Mouse (Mus musculus): ENCODE data around the gene Hspa5.
A peak's percentile ranks its signal among the peaks of the same experiment; 100 is the strongest.
"Not testable (repeated sequence)": the region's sequence is repeated elsewhere in the genome, so short reads cannot be mapped to it uniquely, and the experiment has no call there.

The Hspa5 gene

GRCm38 (mm10) chr2:34771368-34772226 lies at the start of gene Hspa5:
Gene Hspa5, plus strand, starts transcription at chr2:34771970.
- peak; percentile 100 for DNase-seq (ENCODE audit: low read depth, low spot score)

GRCm38 (mm10) chr2:34725269-34725668 lies 46.5 kb upstream of the Hspa5 start:
- DNase-seq (ENCODE audit: low read depth, low spot score), result no peak

DNA sequence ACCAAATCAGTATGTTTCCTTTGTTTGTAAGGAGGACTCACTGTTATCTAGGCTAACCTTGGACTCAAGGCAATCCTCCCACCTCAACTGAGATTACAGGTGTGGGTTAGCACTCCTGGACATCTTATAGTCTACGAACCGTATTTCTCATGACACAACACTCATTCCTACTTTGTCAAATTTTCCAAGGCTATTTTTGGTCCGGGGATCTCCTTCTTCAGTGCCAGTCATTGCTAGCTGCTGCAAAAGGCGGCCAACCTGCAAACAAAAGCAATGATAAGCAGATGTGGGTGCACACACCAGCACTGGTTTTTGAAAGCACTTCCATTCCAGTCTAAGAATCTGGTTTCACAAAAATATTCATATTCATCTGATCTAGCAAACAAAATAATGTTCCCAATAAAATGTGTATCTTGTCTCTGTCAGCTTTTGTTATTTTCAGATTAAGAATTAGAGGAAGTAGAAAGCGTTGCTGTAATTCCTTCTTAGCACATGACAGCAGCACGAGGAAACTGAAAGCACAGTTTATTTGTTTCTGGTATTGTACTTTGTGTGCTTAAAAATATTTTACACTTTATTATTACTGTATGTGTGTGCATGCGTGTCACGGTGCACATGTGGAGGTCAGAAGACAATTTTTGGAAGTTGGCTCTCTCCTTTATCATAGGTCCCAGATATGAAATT lies 44.6 kb upstream of the Hspa5 start:
- DNase-seq (ENCODE audit: low read depth, low spot score), result no peak

DNA sequence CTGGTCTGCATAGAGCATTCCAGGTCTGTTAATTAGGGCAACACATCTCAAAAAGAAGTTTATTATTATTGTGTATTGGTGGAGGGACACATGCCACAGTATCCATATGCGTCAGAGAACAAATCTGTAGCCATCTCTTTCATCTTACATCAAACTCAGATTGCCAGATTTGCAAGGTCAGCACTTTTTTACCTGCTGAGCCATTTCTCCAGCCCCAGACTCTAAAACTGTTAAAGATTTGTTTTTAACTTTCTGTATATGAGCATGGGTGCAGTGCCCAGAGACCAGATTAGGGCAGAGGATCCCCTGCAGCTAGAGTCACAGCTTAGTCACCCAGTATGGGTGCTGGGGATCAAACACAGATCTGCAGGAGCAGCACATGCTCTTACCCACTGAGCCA lies 35.1 kb upstream of the Hspa5 start:
- DNase-seq (ENCODE audit: low read depth, low spot score), result no peak

DNA sequence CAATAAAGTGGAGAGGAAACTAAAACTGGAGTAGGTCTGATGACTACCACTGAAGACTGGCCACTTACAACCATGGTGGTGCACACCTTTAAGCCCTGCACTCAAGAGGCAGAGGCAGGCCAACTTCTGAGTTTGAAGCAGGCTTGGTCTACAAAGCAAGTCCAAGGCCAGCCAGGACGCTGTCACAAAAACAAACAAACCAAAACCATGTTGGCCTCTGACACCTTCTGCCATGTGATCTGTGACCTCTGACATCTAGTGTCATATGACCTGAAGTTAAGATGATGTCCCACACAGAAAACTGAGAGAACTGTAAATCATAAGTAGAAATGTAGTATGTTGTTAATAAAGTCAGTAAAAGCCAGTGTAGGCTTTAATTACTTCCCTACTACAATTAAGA lies 33.9 kb upstream of the Hspa5 start:
- no peak for DNase-seq (ENCODE audit: low read depth, low spot score)

DNA sequence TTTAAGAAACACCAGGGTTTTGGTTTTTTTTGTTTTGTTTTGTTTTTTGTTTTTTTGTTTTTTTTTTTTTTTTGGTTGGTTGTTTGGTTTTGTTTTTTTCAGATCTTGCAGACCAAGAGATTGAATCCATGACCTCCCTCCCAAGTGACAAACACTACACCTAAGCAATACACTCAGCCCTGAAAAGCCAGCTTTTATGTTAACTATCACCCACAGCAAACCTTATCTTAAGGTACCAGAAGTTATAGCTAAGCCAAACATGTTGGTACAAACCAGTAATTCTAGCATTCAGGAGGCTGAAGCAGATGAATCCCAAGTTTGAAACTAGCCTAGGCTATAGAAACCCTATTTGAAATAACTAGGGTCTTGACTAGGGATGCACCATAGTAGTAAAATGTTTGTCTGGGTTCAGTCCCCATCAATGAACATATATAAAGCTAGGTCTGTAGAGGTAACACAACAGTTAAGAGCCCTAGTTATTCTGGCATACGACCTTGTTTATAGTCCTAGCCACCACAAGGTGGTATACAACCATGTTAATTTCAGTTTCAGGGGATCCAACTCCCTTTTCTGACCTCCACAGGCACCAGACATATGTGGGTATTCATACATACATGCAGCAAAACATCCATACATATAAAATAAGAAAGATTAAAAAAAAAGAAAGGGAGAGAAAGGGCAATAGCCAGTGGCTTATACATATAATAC lies 31.9 kb upstream of the Hspa5 start:
- no peak for DNase-seq (ENCODE audit: low read depth, low spot score)

DNA sequence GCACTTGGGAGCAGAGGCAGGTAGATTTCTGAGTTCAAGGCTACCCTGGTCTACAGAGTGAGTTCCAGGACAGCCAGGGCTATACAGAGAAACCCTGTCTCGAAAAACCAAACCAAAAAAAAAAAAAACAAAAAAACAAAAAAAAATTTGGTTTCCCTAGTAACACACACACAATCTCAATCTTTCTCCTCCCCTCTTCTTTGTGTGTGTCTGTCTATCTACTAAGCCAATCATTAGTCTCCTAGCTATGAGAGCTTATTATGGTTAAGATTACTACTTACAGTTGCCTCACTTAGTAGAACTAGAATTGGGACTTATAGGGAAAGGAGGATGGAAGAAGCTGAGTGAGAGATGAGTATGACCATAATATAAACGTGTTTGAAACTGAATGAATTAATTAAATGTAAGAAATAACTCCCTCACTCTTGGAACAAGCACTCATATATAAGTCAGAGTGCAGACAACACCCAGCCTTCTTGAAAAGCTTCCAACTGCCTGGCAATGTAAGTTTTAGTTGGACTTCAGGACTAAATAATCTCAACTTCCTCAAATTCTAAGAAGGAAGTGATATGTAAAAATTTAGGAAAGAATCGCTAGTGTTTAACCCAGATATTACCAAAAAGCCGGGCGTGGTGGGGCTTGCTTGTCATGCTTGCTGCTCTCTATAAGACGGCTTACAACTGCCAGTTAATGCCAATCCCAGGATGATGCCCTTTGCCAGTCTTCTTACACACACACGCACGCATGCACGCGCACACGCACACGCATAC lies 30.2 kb upstream of the Hspa5 start:
- no peak for DNase-seq (ENCODE audit: low read depth, low spot score)

DNA sequence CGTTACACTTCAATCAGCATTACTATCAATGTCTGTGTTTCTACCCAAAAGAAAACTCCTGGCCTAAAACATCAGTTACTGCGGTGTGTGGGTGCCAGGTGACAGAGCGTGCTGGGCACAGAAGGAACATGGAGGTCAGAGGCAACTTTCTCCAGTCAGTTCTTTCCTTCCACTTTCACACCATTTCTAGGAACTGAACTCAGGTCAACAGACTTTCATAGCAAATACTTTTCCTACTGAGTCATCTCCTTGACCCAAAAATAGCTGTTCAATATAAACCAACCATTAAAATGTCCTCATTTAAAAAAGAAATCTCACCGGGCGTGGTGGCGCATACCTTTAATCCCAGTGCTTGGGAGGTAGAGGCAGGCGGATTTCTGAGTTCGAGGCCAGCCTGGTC lies 29.1 kb upstream of the Hspa5 start:
- DNase-seq (ENCODE audit: low read depth, low spot score), result no peak

DNA sequence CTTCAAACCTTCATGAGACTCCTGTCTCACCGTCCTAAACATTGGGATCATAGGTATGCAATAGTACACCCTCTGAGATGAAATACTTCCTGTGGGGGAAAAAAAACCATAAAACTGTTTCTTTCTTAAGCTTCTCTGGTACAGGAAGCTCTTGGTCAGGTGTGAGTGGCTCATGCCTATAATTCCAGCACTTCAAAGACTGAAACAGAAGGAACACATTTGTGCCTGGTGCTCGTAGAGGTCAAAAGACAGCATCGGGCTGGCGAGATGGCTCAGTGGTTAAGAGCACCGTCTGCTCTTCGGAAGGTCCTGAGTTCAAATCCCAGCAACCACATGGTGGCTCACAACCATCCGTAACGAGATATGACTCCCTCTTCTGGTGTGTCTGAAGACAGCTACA lies 27.3 kb upstream of the Hspa5 start:
- no peak for DNase-seq (ENCODE audit: low read depth, low spot score)

GRCm38 (mm10) chr2:34745673-34746072 lies 26.1 kb upstream of the Hspa5 start:
- DNase-seq (ENCODE audit: low read depth, low spot score), result no peak

DNA sequence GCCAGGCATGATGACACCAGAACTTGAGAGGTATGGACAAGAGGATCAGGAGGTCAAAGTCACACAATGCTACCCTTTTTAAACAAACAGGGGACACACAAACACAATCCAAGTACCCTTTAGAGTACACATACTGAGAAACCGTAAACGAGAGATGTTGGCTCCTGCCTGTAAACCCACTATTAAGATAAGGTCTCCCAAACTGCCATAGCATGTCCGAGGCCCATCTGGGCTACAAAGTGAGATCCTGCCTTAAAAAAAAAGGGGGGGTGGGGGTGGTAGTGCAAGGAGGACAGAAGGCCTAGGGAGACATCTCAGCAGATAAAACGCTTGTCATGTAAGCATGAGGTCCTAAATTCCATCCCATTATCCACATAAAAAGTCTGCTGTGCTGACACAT lies 23.3 kb upstream of the Hspa5 start:
- DNase-seq (ENCODE audit: low read depth, low spot score), result no peak

DNA sequence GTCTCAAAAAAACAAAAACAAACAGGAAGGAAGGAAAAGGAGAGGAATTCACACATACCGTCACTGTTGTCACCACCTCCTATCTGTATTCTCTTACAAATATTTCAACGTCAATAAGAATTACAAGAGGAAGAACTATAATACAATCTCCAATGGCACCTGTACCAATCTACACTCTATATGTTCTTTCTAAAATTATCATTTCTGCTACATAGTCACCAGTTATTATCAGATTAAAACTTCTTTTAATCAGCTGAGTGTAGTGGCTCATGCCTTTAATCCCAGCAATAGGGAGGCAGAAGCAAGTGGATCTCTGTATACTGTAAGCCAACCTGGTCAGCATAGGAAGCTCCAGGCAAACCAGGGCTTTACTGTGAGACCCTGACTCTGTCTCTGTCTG lies 21.5 kb upstream of the Hspa5 start:
- no peak for DNase-seq (ENCODE audit: low read depth, low spot score)

DNA sequence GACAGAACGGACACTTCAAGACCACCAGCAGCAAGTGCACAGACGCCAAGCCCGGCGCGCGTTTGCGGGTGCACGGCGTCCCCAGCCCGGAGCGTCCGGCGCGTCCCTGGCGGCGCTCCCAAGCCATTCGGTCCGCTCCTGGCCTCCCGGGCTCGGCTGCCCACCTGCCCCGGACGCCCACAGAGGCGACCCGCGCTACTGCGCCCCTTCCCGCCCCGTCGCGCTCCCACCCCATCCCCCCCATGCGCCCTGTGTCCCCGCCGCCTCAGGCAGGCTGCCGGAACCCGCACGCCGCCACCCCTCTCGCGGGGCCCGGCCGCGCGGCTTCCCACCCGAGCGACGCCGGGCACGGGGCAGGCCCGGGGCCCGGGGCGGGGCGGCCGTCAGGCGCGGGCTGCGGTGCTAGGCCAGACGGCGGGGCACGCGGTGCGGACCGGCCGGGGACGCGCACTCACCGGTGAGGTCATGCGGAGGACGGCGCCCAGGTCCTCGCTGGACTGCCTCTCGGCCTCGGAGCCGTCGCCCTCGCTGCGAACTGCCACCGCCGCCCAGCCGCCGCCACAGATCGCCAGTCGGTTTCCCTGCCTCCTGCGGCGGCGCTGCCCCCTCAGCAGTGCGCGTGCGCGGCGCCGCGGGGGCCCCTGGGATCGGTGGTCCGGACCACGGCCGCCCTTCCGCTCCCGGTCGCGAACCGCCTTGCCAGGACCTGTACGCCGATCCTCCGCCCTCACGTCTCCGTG lies 17.8 kb upstream of the Hspa5 start:
- DNase-seq (ENCODE audit: low read depth, low spot score), result peak; percentile 88

DNA sequence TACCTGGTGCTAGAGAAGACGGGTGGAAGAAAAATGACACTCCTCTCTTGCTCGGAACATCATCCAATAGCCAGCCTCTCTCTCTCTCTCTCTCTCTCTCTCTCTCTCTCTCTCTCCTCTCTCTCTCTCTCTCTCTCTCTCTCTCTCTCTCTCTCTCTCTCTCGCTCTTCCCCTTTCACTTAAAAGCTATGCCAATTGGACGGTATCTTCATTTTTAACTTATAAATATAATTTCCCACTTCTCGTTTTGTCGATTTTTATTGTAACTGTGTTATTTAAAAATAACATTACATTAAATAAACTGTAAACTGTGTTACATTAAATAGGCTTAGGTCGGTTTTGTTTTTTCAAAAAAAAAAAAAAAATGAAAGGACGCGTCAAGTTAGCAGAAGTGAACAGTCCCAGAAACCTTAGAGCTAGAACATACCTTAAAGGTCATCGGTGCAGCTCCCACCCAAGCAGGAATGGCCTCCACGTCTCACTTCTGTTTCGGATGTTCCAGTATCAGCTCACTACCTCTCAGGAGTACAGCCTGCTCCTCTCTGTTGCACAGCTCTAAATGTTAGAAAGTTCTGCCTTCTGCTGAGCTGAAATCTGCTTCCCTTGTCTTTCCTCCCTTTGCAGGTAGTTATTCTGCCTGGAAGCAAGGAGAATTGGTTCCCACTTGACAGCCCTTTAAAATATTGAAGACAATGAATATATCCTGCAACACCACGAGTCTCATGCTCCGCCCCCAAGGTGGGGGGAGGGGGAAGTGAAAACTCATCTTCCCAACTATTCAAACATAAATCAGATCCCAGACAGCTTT lies 17.0 kb upstream of the Hspa5 start, which contains the start of gene Gapvd1:
Gene Gapvd1, minus strand, starts transcription at position 682 of the 808 bp plus-strand sequence.
- peak; percentile 57 for DNase-seq (ENCODE audit: low read depth, low spot score)

DNA sequence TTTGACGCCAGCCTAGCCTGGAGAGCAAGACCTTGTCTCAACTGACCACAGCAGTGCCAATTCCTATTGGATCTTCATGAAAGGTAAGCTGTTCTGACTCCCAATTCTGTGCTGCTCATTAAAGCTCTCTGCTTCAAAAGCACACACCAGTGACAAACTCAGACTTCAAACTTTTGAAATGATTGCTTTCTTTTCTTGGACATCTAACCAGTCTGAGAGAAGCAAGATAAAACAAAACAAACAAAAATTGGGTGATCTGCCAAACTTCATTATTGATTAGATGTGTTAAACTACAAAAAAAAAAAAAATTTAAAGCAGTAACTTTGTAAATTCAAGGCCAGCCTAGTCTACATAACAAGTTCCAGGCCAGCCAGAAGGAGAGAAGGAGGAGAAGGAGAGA lies 14.4 kb upstream of the Hspa5 start:
- DNase-seq (ENCODE audit: low read depth, low spot score), result no peak

- DNase-seq (ENCODE audit: low read depth, low spot score), result not testable (repeated sequence)
These were observed 10.5 kb upstream of the Hspa5 start for GRCm38 (mm10) chr2:34761272-34761671.

DNA sequence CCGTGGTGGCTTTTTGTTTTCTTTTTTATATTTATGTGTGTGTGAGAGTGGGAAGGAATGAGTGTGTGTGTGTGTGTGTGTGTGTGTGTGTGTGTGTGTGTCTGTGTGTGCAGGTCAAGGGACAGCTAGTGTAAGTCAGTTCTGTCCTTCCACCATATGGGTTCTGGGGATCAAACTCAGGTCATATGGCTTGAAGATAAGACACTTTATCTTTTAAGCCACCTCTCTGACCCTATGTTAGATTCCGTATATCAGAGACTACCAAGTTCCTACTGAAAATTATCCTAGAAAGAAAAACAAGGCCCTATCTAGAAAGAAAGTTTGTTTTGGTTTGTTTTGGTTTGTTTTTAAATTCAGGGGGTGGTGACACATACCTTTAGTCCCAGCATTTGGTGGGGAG lies 9.6 kb upstream of the Hspa5 start:
- no peak for DNase-seq (ENCODE audit: low read depth, low spot score)

DNA sequence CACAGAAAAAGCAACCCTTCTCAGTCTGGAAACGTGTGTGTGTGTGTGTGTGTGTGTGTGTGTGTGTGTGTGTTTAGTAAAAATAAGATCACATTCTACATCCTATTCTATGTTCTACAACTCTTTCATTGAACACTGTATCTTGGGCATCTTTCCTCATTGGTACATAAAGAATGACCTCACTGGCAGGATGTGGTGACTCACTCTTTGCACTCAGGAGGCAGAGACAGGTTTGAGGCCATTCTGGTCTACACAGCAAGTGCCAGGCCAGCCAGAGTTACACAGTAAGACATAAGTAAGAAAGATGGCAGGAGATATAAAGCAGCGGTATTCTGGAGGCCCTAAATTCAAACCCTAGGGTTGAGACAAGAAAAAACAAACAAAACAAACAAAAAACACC lies 8.9 kb upstream of the Hspa5 start:
- DNase-seq (ENCODE audit: low read depth, low spot score), result no peak

- peak; percentile 57 for DNase-seq (ENCODE audit: low read depth, low spot score)
These were observed 7.0 kb upstream of the Hspa5 start for GRCm38 (mm10) chr2:34764801-34765200.

- DNase-seq (ENCODE audit: low read depth, low spot score), result no peak
These were observed 1.7 kb upstream of the Hspa5 start for GRCm38 (mm10) chr2:34770049-34770448.

Measured in ZHBTc4 (cell line).